Mouse (Mus musculus) liver, postnatal 0 days (tissue): ENCODE measurements around the gene 3110082J24Rik.

Source experiments
- CTCF ChIP-seq: sonication (generic); IDR thresholded peaks from 2 replicates; pipeline ENCODE4 v1.5.1; 2016; ENCODE audit warnings: antibody characterized with exemption, low read depth
- EP300 ChIP-seq: IDR thresholded peaks from 2 replicates; pipeline ENCODE4 v1.6.1; 2016; ENCODE audit warnings: antibody characterized with exemption, low read depth, mild to moderate bottlenecking

DNA sequence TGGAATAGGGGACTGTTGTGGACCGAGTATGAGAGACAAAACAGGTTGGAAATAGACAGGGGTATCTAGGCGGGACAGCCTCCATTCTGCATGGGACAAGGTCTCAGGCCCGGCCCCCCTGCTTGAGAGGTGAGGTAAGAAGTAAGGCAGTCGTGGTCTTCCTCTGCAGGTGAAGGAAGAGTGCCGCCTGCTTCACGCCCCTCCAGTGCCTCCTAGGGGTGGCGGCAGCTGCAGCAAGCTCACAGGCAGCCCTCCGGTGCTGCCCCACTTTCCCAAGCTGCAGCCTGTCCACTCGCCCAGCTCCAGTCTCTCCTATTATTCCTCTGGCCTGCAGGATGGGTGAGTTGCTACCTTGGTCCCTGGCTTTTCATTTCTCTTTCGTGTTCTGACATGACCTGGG, 9.8 kb upstream of the 3110082J24Rik start:
- peak; percentile 26; the same call in 1 of the 2 replicates for TF ChIP-seq CTCF
- no peak for TF ChIP-seq EP300
